Mouse (Mus musculus) mouse embryonic stem cell (cell line): ENCODE results near the gene Lipo2.
"Not testable (repeated sequence)": the region's sequence is repeated elsewhere in the genome, so short reads cannot be mapped to it uniquely, and the experiment has no call there.

Source experiments
- in situ Hi-C, 2 experiments: fragments of 300-500 bp; cut with MboI; formaldehyde crosslinking; loops; 1 replicate in 1 of 2; 3 replicates in 1 of 2; pipeline ENCODE4 v1.14.3; 2019 to 2020; ENCODE audit warnings: low sequenced_read_pairs in 2 of 2, low pct_unique_long_range_greater_than_20kb in 1 of 2, mixed read lengths in 1 of 2; ENCODE audit not compliant: unreplicated experiment in 1 of 2

Gene Lipo2

DNA sequence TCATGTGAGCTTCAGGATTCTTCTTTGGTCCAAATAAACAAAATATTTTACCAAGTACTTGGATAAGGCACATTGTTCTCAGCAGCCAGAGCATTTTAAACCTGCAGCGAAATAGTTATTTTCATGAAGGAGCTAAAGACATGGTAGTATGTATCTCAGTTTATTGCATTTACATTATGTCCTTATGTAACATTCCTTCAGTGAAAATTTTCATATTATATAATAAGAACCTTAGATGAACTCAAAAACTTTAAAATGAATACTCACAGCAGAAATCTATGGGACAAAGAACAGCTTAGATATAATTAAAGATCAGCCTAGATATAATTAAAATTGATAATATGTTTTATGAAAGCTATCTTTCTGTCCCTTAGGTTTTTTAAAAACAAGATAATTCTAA, at the start of gene Lipo2:
TSS of gene Lipo2 (minus strand) at position 101 of the 400 bp plus-strand sequence.
- in situ Hi-C loops = not testable (repeated sequence)

DNA sequence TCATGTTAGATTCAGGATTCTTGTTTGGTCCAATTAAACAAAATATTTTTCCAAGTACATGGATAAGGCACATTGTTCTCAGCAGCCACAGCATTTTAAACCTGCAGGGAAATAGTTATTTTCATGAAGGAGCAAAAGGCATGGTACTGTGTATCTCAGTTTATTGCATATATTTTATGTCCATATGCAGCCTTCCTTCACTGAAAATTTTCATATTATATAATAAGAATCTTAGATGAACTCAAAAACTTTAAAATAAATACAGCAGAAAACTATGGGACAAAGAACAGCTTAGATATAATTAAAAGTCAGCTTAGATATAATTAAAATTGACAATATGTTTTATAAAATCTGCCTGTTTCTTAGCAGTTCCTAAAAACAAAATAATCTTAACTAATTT, 36.2 kb upstream of the Lipo2 start, which contains the start of gene Lipo1:
TSS of gene Lipo1 (minus strand) at position 101 of the 400 bp plus-strand sequence.
- in situ Hi-C loops = not testable (repeated sequence)

DNA sequence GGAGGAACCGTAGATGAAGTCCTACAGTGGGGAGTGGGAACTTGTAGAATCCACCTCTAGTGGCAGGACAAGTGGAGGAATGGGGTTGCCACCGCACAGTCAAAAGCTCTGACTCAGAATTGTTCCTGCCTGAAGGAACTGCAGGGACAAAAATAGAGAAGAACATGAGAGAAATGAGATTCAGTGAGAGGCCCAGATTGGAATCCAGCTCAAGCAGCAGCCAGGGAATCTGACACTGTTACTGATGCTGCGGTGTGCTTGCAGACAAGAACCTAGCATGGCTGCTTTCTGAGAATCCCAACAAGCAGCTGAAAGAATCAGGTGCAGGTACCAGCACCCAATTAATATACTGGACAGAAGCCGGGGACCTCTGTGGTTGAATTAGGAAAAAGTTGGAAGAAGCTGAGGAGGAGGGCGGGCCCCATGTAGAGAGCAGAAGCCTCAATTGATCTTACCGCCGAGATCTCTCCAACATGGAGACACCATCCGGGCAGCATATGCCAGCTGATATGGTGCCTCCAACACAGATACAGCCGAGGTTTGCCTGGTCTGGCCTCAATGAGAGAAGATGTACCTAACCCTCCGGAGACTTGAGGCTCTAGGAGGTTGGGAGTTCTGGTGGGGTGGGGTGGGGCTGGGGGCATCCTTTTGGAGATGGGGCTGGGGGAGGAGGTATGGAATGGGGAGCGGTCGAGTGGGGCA, 35.6 kb upstream of the Lipo2 start:
- in situ Hi-C loops = no loop called here

DNA sequence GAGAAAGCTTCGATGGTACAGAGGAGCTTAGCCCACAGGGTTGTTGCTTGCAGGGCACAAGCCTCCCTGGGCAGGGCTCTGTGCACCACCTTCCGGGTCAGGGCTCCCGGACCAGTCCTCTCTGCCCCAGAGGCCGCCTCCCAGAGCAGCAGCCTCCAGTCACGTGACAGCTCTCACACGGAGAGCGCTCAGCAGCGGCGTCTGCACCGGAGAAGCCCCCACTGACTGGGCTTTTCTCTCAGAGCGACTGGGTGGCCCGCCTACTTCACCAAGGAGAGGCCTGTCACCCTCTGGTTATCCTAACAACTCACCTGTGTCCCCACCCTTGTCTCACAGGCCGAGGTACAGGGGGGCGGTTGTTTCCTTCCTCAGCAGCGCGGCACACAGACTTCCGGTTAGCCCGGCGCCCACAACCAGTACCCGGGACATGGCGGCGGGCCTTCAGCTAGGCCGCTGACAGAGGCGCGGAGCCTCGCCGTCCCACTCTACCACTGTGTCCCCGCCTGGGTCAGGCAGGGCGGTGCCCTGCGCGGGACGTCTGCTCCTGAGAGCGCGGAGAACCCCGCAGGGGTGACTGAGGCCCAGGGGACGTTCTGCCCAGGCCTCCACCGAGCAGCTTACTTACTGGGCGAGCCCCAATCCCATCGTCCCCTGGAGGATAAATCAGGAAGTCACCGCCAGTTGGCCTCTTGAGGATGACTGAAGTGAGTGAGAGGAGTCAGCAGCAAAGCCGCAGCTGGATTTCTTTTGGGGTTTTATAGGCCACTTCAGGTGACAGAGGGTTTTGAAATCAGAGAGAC, 10.3 kb upstream of the Lipo2 start, which contains the start of gene Lipo3:
TSS of gene Lipo3 (minus strand) at position 665 of the 800 bp plus-strand sequence.
- in situ Hi-C loops = not testable (repeated sequence)
